Mouse (Mus musculus) cortical plate, adult 2 months (tissue): Measurements from ENCODE around the gene Pla2g4b.

ENCODE experiments used
- CTCF ChIP-seq: fragments of 200-500 bp; IDR thresholded peaks from 2 replicates; pipeline ENCODE4 v1.5.1; 2011; ENCODE audit warnings: mild to moderate bottlenecking, control low read depth, low read length; ENCODE audit not compliant: insufficient read depth; ENCODE audit errors: extremely low read depth
- POLR2A ChIP-seq: fragments of 200-500 bp; IDR thresholded peaks from 2 replicates; pipeline ENCODE4 v1.6.1; 2011; ENCODE audit warnings: mild to moderate bottlenecking, low read length, control low read depth; ENCODE audit not compliant: insufficient read depth; ENCODE audit errors: extremely low read depth

GRCm38 (mm10) chr2:120026984-120027949 is 6.0 kb upstream of the Pla2g4b start, which contains the start of the genes Jmjd7 and Gm28042:
- peak; percentile 69 for TF ChIP-seq POLR2A
- TF ChIP-seq CTCF = no peak
